Comparison of ENCODE assay signal across 19 mouse cellular contexts in genomic region chr11:107452053-107452452, GRCm38 (mm10). TPM values are rescaled to one million over a fixed set of nuclear protein-coding genes. Genes with fewer than 3 reads are reported as not detected.
A peak's percentile ranks its signal among the peaks of the same experiment; 100 is the strongest.
DNase-seq lines count a peak whose midpoint lies in the region; ATAC-seq and TF ChIP-seq lines count a peak whose summit lies in the region.
"Had no signal": no experiment of that assay in that cellular context is flagged by ENCODE, and none has a peak within 500 bp of the region (broad histone marks: within the 10 kb centered on the region; RNA-seq: fewer than 3 reads in every experiment).

No protein-coding gene starts in this region.

- H3K27me3 ChIP-seq in liver, embryonic 12.5 days (replicated peaks) = no peaks in the 10 kb centered on the region
- no peaks in the 10 kb centered on the region for H3K27me3 ChIP-seq in liver, embryonic 11.5 days (replicated peaks; ENCODE audit: control insufficient read depth, insufficient read depth, low read length)
- no peaks in the 10 kb centered on the region for H3K27me3 ChIP-seq in ES-Bruce4 (ENCODE audit: control insufficient read depth, insufficient read depth, low read length, poor library complexity, severe bottlenecking)
- H3K27me3 ChIP-seq: forebrain, embryonic 13.5 days; lung, embryonic 15.5 days; midbrain, embryonic 13.5 days; neural tube, embryonic 13.5 days; stomach, embryonic 15.5 days had no signal

- H3K9ac ChIP-seq in liver, embryonic 12.5 days = no peak overlapping the region
- H3K9ac ChIP-seq in liver, embryonic 11.5 days (ENCODE audit: low read depth, low read length) = no peak overlapping the region
- H3K9ac ChIP-seq in ES-Bruce4 (ENCODE audit: low read depth, poor library complexity, severe bottlenecking) = 0 out of 2 replicates have a peak overlapping the region, but pooled peaks have one; percentile 36
- H3K9ac ChIP-seq: forebrain, embryonic 13.5 days; lung, embryonic 15.5 days; midbrain, embryonic 13.5 days; neural tube, embryonic 13.5 days; stomach, embryonic 15.5 days had no signal

- H3K9me3 ChIP-seq in liver, embryonic 12.5 days (replicated peaks) = no peaks in the 10 kb centered on the region
- H3K9me3 ChIP-seq in liver, embryonic 11.5 days (ENCODE audit: control insufficient read depth, low read length) = no peaks in the 10 kb centered on the region
- no peaks in the 10 kb centered on the region for H3K9me3 ChIP-seq in ES-Bruce4 (replicated peaks; ENCODE audit: control insufficient read depth, insufficient read depth, low read length, poor library complexity, severe bottlenecking)
- H3K9me3 ChIP-seq: forebrain, embryonic 13.5 days; lung, embryonic 15.5 days; neural tube, embryonic 13.5 days; stomach, embryonic 15.5 days had no signal

- H3K4me1 ChIP-seq in liver, embryonic 12.5 days = peaks cover 81% of the 10 kb centered on the region
- H3K4me1 ChIP-seq in liver, embryonic 11.5 days (replicated peaks; ENCODE audit: control insufficient read depth, insufficient read depth, low read length) = peaks cover 47% of the 10 kb centered on the region
- H3K4me1 ChIP-seq in ES-Bruce4 (ENCODE audit: control insufficient read depth, insufficient read depth, low read length) = peaks cover 8% of the 10 kb centered on the region

- no peak overlapping the region for H3K4me2 ChIP-seq in liver, embryonic 12.5 days
- H3K4me2 ChIP-seq in liver, embryonic 11.5 days = no peak overlapping the region
- H3K4me2 ChIP-seq: forebrain, embryonic 13.5 days; lung, embryonic 15.5 days; midbrain, embryonic 13.5 days; neural tube, embryonic 13.5 days; stomach, embryonic 15.5 days had no signal

- H3K27ac ChIP-seq in liver, embryonic 12.5 days = peak overlapping the region; percentile 92; the same call in 1 of the 2 replicates
- no peak overlapping the region for H3K27ac ChIP-seq in liver, embryonic 11.5 days (ENCODE audit: low read depth, low read length)
- H3K27ac ChIP-seq in ES-Bruce4 (ENCODE audit: insufficient read depth, low read length) = no peak overlapping the region
- H3K27ac ChIP-seq: forebrain, embryonic 13.5 days; lung, embryonic 15.5 days; midbrain, embryonic 13.5 days; neural tube, embryonic 13.5 days; stomach, embryonic 15.5 days had no signal

- no peak for DNase-seq in liver, embryonic 11.5 days (ENCODE audit: low spot score)
- DNase-seq in CD4-positive, CD25-positive, alpha-beta regulatory T cell, adult 2 months (ENCODE audit: low read depth, low spot score) = peak; percentile 72
- DNase-seq in lung, postnatal 14 days = no peak
- DNase-seq in layer of hippocampus, adult 8-10 months (ENCODE audit: low spot score in 2 of 2) = no peak
- DNase-seq in gastrocnemius, adult 8-10 months (ENCODE audit: low spot score in 2 of 2) = no peak
- DNase-seq: adrenal gland, adult 2 months; cerebellum, adult 9-10 months; gastrocnemius, postnatal 36 days; heart, postnatal 10 days; spleen, adult 18-20 months; thymus, postnatal 14 days had no signal

- TF ChIP-seq CTCF in ES-Bruce4 (IDR thresholded peaks at IDR 0.05; ENCODE audit: low read depth, low read length) = no peak

- TF ChIP-seq EP300 in ES-Bruce4 (IDR thresholded peaks at IDR 0.05; ENCODE audit: insufficient read depth, low read depth, low read length) = no peak

- H3K4me3 ChIP-seq in liver, embryonic 12.5 days = no peak overlapping the region
- no peak overlapping the region for H3K4me3 ChIP-seq in liver, embryonic 11.5 days (ENCODE audit: low read depth, low read length)
- H3K4me3 ChIP-seq in ES-Bruce4 (ENCODE audit: low read depth, low read length) = no peak overlapping the region
- H3K4me3 ChIP-seq: forebrain, embryonic 13.5 days; lung, embryonic 15.5 days; midbrain, embryonic 13.5 days; neural tube, embryonic 13.5 days; stomach, embryonic 15.5 days had no signal

- no peak for ATAC-seq in liver, embryonic 12.5 days
- ATAC-seq in liver, embryonic 11.5 days (replicated peaks; ENCODE audit: low FRiP score) = no peak
- peak; percentile 33 for ATAC-seq in inflammation-experienced regulatory T-cells, adult 6 months
- ATAC-seq: forebrain, embryonic 13.5 days; midbrain, embryonic 13.5 days had no signal

- 81% methylated on average over 7 of the region's 7 CpGs for WGBS in liver, embryonic 12.5 days (ENCODE audit: insufficient replicate concordance)
- WGBS in liver, embryonic 11.5 days = 82% methylated on average over 7 of the region's 7 CpGs

- peaks cover 18% of the 10 kb centered on the region for H3K36me3 ChIP-seq in liver, embryonic 12.5 days
- H3K36me3 ChIP-seq in liver, embryonic 11.5 days (ENCODE audit: control insufficient read depth, insufficient read depth, low read length) = peaks cover 4% of the 10 kb centered on the region; the same call in 1 of the 2 replicates
- no peaks in the 10 kb centered on the region for H3K36me3 ChIP-seq in ES-Bruce4 (ENCODE audit: control insufficient read depth, insufficient read depth, low read length, poor library complexity, severe bottlenecking)
- H3K36me3 ChIP-seq: lung, embryonic 15.5 days; stomach, embryonic 15.5 days had no signal

- TF ChIP-seq POLR2A in ES-Bruce4 (IDR thresholded peaks at IDR 0.05; ENCODE audit: insufficient read depth, low read length) = no peak

RNA-seq across cellular contexts. Expression of gene Pitpnc1, which starts 18.4 kb away (rescaled TPM):
- 9.7 and 9.9 TPM in 2 replicates for polyA plus RNA-seq in liver, embryonic 12.5 days (2016; fragmentation: Nextera tagmentation; extraction: Ambion mirVana)
- polyA plus RNA-seq in liver, embryonic 11.5 days (2014; fragmentation: Nextera tagmentation; extraction: Ambion mirVana) = 19.2 and 19.4 TPM in 2 replicates
- polyA plus RNA-seq in ES-Bruce4 (2011; ENCODE audit: insufficient read depth, insufficient read length, low read depth, missing spikeins) = 25.4 and 27.1 TPM in 2 replicates
- polyA plus RNA-seq in inflammation-experienced regulatory T-cells, adult 6 months (2017; shearing (Covaris generic)) = 100 to 1,000 TPM in 2 of 3 experiments, 10 to 100 TPM in 1; 72.1 to 124 (median 106) TPM
- 10 to 100 TPM; 47.1 to 53.0 (median 51.0) TPM for total RNA-seq in layer of hippocampus, adult 8-10 months (2022)
- total RNA-seq in gastrocnemius, adult 8-10 months (2022) = 10 to 100 TPM; 54.3 to 72.7 (median 61.5) TPM

RNA-seq across cellular contexts. Expression of gene Psmd12, which starts 27.2 kb away (rescaled TPM):
- polyA plus RNA-seq in liver, embryonic 12.5 days (2016; fragmentation: Nextera tagmentation; extraction: Ambion mirVana) = 159 and 164 TPM in 2 replicates
- polyA plus RNA-seq in liver, embryonic 11.5 days (2014; fragmentation: Nextera tagmentation; extraction: Ambion mirVana) = 222 and 237 TPM in 2 replicates
- polyA plus RNA-seq in ES-Bruce4 (2011; ENCODE audit: insufficient read depth, insufficient read length, low read depth, missing spikeins) = 155 and 167 TPM in 2 replicates
- 100 to 1,000 TPM; 115 to 161 (median 118) TPM for polyA plus RNA-seq in inflammation-experienced regulatory T-cells, adult 6 months (2017; shearing (Covaris generic))
- 10 to 100 TPM; 64.0 to 75.5 (median 73.6) TPM for total RNA-seq in layer of hippocampus, adult 8-10 months (2022)
- 100 to 1,000 TPM in 2 of 4 experiments, 10 to 100 TPM in 2; 90.0 to 108 (median 97.1) TPM for total RNA-seq in gastrocnemius, adult 8-10 months (2022)
